Mouse (Mus musculus): ENCODE measurements around the gene Pithd1.
A peak's percentile ranks its signal among the peaks of the same experiment; 100 is the strongest.

Pithd1 gene

GRCm38 (mm10) chr4:135986943-135987710 lies at the start of gene Pithd1:
Gene Pithd1 (minus strand): TSS chr4:135987264.
- peak; percentile 91 to 95 for DNase-seq (ENCODE audit: low spot score in 2 of 2)

- no peak for DNase-seq (ENCODE audit: low spot score in 2 of 2)
Measured at GRCm38 (mm10) chr4:136035078-136035477, 48.0 kb upstream of the Pithd1 start.

GRCm38 (mm10) chr4:136033231-136033630 lies 46.2 kb upstream of the Pithd1 start:
- no peak for DNase-seq (ENCODE audit: low spot score in 2 of 2)

- no peak for DNase-seq (ENCODE audit: low spot score in 2 of 2)
Measured at GRCm38 (mm10) chr4:136030968-136031909, 44.2 kb upstream of the Pithd1 start.

GRCm38 (mm10) chr4:136028689-136029088 lies 41.6 kb upstream of the Pithd1 start:
- DNase-seq (ENCODE audit: low spot score in 2 of 2), result no peak

- no peak for DNase-seq (ENCODE audit: low spot score in 2 of 2)
Measured at GRCm38 (mm10) chr4:136028132-136028564, 41.1 kb upstream of the Pithd1 start.

GRCm38 (mm10) chr4:136027416-136028131 lies 40.5 kb upstream of the Pithd1 start:
- DNase-seq (ENCODE audit: low spot score in 2 of 2), result no peak

GRCm38 (mm10) chr4:136025350-136025749 lies 38.3 kb upstream of the Pithd1 start:
- DNase-seq (ENCODE audit: low spot score in 2 of 2), result no peak

- no peak for DNase-seq (ENCODE audit: low spot score in 2 of 2)
Measured at GRCm38 (mm10) chr4:136022924-136023323, 35.9 kb upstream of the Pithd1 start.

- peak; percentile 97 to 99 for DNase-seq (ENCODE audit: low spot score in 2 of 2)
Measured at GRCm38 (mm10) chr4:136021549-136022047, 34.5 kb upstream of the Pithd1 start, which contains the start of gene Eloa. Gene Eloa (minus strand): TSS chr4:136021763.

GRCm38 (mm10) chr4:136020743-136021548 lies 33.9 kb upstream of the Pithd1 start:
- DNase-seq (ENCODE audit: low spot score in 2 of 2), result peak in 1 of 2 experiments; percentile 5

- no peak for DNase-seq (ENCODE audit: low spot score in 2 of 2)
Measured at GRCm38 (mm10) chr4:136016059-136016602, 29.1 kb upstream of the Pithd1 start.

- DNase-seq (ENCODE audit: low spot score in 2 of 2), result no peak
Measured at GRCm38 (mm10) chr4:136010586-136010985, 23.5 kb upstream of the Pithd1 start.

GRCm38 (mm10) chr4:136008782-136009447 lies 21.9 kb upstream of the Pithd1 start:
- no peak for DNase-seq (ENCODE audit: low spot score in 2 of 2)

GRCm38 (mm10) chr4:136006821-136007220 lies 19.8 kb upstream of the Pithd1 start:
- DNase-seq (ENCODE audit: low spot score in 2 of 2), result no peak

GRCm38 (mm10) chr4:136004921-136005320 lies 17.9 kb upstream of the Pithd1 start:
- no peak for DNase-seq (ENCODE audit: low spot score in 2 of 2)

- DNase-seq (ENCODE audit: low spot score in 2 of 2), result no peak
Measured at GRCm38 (mm10) chr4:136004107-136004675, 17.1 kb upstream of the Pithd1 start.

GRCm38 (mm10) chr4:135995118-135995517 lies 8.1 kb upstream of the Pithd1 start:
- DNase-seq (ENCODE audit: low spot score in 2 of 2), result no peak

- no peak for DNase-seq (ENCODE audit: low spot score in 2 of 2)
Measured at GRCm38 (mm10) chr4:135993941-135994340, 6.9 kb upstream of the Pithd1 start.
